Mouse (Mus musculus) forebrain, embryonic 15.5 days (tissue): ENCODE results near the gene Mob1a. TPM values are rescaled to one million over a fixed set of nuclear protein-coding genes. Genes with fewer than 3 reads are reported as not detected.

Source experiments
- ATAC-seq: fragments of 200-750 bp; cut with Nextera tagmentation; replicated peaks from 2 replicates; pipeline ENCODE4 v1.8.0; 2017; ENCODE audit warnings: mild to moderate bottlenecking, moderate TSS enrichment, moderate library complexity
- H3K27ac ChIP-seq: fragments of 300-500 bp; sonication (generic); replicated peaks from 2 replicates; pipeline ENCODE4 v1.5.1; 2015; ENCODE audit warnings: mild to moderate bottlenecking, inconsistent platforms
- H3K27me3 ChIP-seq: fragments of 300-500 bp; sonication (generic); 2 replicates; pipeline ENCODE4 v1.6.1; 2015; ENCODE audit warnings: inconsistent platforms
- H3K36me3 ChIP-seq: fragments of 300-500 bp; sonication (generic); 2 replicates; pipeline ENCODE4 v1.6.1; 2015; ENCODE audit warnings: mild to moderate bottlenecking, inconsistent platforms
- H3K4me1 ChIP-seq: fragments of 300-500 bp; sonication (generic); 2 replicates; pipeline ENCODE4 v1.6.1; 2015; ENCODE audit warnings: inconsistent platforms
- H3K4me2 ChIP-seq: fragments of 300-500 bp; sonication (generic); replicated peaks from 2 replicates; pipeline ENCODE4 v1.6.1; 2015; ENCODE audit warnings: mild to moderate bottlenecking, inconsistent platforms
- H3K4me3 ChIP-seq: fragments of 300-500 bp; sonication (generic); 2 replicates; pipeline ENCODE4 v1.5.1; 2015; ENCODE audit warnings: mild to moderate bottlenecking, inconsistent platforms
- H3K9ac ChIP-seq: fragments of 300-500 bp; sonication (generic); replicated peaks from 2 replicates; pipeline ENCODE4 v1.6.1; 2015; ENCODE audit warnings: mild to moderate bottlenecking, inconsistent platforms
- H3K9me3 ChIP-seq: fragments of 300-500 bp; sonication (generic); 2 replicates; pipeline ENCODE4 v1.6.1; 2016; ENCODE audit warnings: inconsistent platforms
- WGBS: fragments of 180-500 bp; shearing (Covaris S2); methylation state at CpG from one replicate; pipeline ENCODE4 v1.1.7; 2015; ENCODE audit warnings: mixed read lengths; 5-methylcytosine and 5-hydroxymethylcytosine counted together
- polyA plus RNA-seq: library from polyadenylated mRNA; unstranded; fragments of >200 nt; fragmentation: Nextera tagmentation; extraction: Ambion mirVana; gene quantifications from 2 replicates; pipeline ENCODE4 v1.2.1, GENCODE M21; 2015

The Mob1a gene
- polyA plus RNA-seq, 1 experiment from 2014 or later, result 32.4 TPM

DNA sequence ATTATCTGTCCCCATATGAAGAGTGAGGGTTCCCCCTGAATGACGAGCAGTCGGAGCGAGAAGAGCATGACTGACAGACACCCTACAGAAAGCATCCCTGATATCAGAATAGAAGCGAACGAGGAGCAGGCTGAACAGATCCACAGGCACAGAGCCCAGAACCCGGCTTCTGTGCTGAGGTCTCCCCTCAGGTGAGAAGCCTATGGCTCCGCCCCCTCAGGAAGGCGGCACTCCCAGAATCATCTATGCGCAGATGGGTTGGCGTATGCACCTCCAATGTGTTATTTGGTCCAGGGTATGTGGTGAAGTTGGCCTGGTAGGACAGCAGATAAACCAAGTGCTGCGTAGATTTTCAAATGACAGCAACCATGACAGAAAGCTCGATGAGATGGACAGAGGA, 37.3 kb downstream of the Mob1a start:
- 87% methylated on average over 12 of the region's 12 CpGs for WGBS
- no peak overlapping the region for H3K4me3 ChIP-seq
- ATAC-seq, result no peak
- no peak overlapping the region for H3K4me2 ChIP-seq
- no peaks in the 10 kb centered on the region for H3K9me3 ChIP-seq
- no peak overlapping the region for H3K9ac ChIP-seq
- no peaks in the 10 kb centered on the region for H3K4me1 ChIP-seq
- H3K27ac ChIP-seq, result no peak overlapping the region
- H3K36me3 ChIP-seq, result peaks cover 35% of the 10 kb centered on the region
- no peaks in the 10 kb centered on the region for H3K27me3 ChIP-seq

DNA sequence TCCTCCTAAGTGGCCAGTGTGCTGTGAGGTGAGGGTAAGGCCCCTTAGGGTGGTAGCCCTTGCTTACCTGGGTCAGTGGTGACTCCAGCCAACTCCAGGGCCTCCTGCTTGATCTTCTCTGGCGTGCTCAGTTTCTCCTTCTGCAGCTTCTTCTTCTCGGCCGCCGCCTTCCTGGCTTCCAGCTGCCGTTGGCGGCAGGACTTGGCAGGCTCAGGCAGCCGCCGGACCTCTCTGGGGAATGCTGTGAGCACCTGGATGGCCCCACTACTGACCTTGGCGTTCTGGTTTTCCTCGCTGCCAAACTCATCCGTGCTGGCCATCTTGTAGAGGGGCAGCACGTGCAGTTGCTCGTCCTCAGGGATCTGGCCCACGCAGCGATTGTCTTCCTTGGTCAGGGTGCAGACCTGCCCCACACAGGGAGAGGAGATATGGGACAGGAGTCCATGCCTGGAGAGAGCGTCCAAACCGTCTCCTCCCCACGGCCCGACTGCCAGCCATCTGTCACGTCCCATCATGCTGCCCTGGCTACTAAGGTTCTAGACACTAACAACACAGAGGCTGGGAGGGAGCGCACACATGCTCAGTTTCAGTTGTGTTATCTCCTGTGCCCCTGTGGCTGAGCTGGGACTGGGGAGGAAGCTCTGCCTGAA, 44.6 kb downstream of the Mob1a start:
- whole genome bisulfite sequencing, result 92% methylated on average over 21 of the region's 21 CpGs
- H3K4me2 ChIP-seq, result no peak overlapping the region
- ATAC-seq, result no peak

DNA sequence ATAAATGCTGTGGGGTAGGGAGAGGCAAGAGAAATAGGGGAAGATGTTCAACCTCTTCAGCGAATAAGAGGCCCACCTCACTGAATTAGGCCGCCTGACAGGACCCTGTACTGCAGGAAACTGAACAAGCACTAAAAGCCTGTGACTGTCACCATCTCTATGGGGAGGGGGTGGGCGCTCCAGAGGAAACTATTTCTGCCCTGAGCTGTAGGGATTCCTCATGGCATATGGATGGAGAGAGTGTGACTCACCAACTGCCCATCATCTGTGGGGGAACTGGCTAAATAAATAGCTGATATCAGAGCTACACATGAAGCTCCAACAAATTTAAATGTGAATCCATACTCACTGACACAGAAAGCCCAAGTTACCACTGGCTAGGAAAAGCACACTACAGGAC, 45.5 kb downstream of the Mob1a start:
- no peak overlapping the region for H3K4me3 ChIP-seq
- no peak for ATAC-seq
- H3K4me2 ChIP-seq, result no peak overlapping the region
- H3K9ac ChIP-seq, result no peak overlapping the region
- no peaks in the 10 kb centered on the region for H3K27me3 ChIP-seq
- peaks cover 96% of the 10 kb centered on the region for H3K36me3 ChIP-seq
- no peak overlapping the region for H3K27ac ChIP-seq
- H3K9me3 ChIP-seq, result no peaks in the 10 kb centered on the region
- H3K4me1 ChIP-seq, result no peaks in the 10 kb centered on the region
- WGBS, result 93% methylated on average over 3 of the region's 3 CpGs

More for the DNA sequence above, 44.6 kb downstream of the Mob1a start:
- no peaks in the 10 kb centered on the region for H3K4me1 ChIP-seq
- no peak overlapping the region for H3K9ac ChIP-seq
- H3K36me3 ChIP-seq, result peaks cover 90% of the 10 kb centered on the region
- no peak overlapping the region for H3K27ac ChIP-seq
- no peaks in the 10 kb centered on the region for H3K27me3 ChIP-seq
- H3K4me3 ChIP-seq, result no peak overlapping the region
- no peaks in the 10 kb centered on the region for H3K9me3 ChIP-seq

DNA sequence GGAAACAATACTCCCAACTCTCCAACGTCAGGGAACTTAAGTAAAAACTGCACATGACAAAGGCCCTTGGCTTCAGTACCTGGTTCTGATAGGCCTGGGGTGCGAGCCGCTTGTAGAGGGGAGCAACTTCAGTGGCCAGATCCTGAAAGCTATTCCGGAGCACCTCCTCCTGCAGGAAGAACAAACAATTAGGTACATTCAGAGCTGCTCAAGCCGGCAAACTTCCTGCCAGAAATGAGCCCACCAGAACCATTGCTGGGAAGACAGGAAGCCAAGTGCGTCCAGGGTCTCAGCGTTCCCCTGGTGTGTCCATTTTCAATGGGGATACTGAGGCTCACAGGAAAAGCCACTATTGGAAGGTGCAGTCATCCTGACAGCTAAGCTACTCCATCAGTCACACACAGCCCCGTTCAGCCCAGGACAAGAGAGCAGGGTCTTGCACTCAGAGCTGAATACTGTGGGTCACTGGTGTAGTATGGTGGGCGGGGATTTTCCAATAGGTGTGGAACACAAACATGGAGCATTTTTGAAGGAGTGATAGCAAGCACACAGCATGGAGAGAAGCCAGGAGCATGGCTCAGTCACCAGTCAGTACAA, 48.0 kb downstream of the Mob1a start:
- H3K27me3 ChIP-seq, result no peaks in the 10 kb centered on the region
- H3K4me3 ChIP-seq, result no peak overlapping the region
- no peak overlapping the region for H3K4me2 ChIP-seq
- H3K9me3 ChIP-seq, result no peaks in the 10 kb centered on the region
- ATAC-seq, result no peak
- H3K4me1 ChIP-seq, result no peaks in the 10 kb centered on the region
- peaks cover 98% of the 10 kb centered on the region for H3K36me3 ChIP-seq
- 84% methylated on average over 9 of the region's 9 CpGs for WGBS
- no peak overlapping the region for H3K27ac ChIP-seq
- no peak overlapping the region for H3K9ac ChIP-seq

DNA sequence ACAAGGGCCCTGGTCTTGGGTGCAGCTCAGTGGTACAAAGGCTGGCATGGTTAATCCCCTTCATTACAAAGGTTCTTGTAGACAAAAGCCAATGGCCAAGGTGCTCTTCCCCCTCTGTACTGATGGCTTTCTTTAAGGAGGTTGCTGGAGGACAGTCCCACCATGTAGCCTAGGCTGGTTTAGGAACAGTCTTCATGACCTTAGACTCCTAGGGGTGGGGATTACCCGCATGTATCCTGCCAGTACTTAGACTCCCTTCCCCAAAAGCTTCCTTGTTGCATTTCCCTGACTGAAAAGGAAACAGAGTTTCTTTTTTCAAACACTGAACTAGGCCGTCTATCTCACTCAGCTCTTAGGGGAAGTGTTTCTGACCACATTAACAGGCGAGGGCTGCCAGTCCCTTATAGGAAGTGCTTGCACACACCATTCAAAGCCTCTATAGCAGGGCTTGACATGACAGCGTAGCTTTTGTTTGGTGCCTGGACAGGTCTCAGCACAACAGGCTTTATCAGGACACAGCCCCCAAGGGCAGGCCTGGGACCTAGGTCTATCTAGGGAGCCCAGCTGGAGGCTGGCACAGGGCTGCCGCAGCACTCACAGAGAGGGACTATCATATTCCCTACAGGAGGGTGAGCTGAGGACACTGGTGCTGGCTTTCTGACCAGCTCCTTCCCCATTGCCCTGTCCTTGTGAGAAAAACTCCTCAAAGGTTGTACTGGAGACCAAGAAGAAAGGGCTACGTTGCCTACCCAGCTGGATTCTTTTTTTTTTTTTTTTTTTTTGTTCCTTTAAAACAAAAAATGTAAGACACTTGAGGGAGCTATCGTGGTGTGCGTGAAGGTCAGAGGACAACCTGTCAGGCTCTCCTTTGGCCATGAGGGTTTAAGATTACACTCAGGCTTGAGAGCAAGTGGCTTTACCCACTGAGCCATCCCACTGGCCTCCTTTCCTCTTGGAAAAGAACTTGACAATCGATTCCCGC, 56.0 kb downstream of the Mob1a start:
- H3K9ac ChIP-seq, result no peak overlapping the region
- WGBS, result 84% methylated on average over 10 of the region's 10 CpGs
- H3K36me3 ChIP-seq, result peaks cover 64% of the 10 kb centered on the region

DNA sequence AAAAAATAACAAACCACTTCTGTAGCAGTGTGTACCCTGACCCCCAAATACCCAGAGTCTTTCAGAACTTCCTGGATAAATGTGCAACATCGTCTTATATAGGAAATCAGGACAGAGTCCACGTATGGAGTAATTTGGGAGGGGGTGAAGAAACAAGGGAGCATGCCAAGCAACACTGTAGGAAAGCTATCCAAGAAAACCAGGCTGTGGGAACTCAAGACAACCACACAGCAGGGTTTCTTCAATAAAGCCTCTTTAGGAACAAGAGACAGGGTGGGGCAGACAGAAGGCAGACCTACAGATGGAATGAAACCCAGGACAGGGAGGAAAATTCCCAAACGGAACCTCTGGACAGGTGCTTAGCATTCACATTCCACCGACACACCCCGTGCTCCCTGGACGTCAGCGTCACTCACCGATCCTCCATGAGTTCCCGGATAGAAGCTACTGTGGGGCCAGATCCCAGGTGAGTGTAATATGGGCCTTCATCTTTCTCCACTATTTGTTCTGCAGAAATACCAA, 59.8 kb downstream of the Mob1a start:
- no peak overlapping the region for H3K9ac ChIP-seq
- H3K27me3 ChIP-seq, result no peaks in the 10 kb centered on the region
- no peak for ATAC-seq
- H3K9me3 ChIP-seq, result no peaks in the 10 kb centered on the region
- no peaks in the 10 kb centered on the region for H3K4me1 ChIP-seq
- no peak overlapping the region for H3K4me3 ChIP-seq
- H3K27ac ChIP-seq, result no peak overlapping the region
- H3K4me2 ChIP-seq, result no peak overlapping the region
- H3K36me3 ChIP-seq, result peaks cover 34% of the 10 kb centered on the region
- WGBS, result 91% methylated on average over 9 of the region's 9 CpGs

More for the DNA sequence above, 56.0 kb downstream of the Mob1a start:
- ATAC-seq, result no peak
- H3K4me2 ChIP-seq, result no peak overlapping the region
- no peaks in the 10 kb centered on the region for H3K27me3 ChIP-seq
- no peak overlapping the region for H3K27ac ChIP-seq
- no peak overlapping the region for H3K4me3 ChIP-seq
- no peaks in the 10 kb centered on the region for H3K9me3 ChIP-seq
- H3K4me1 ChIP-seq, result no peaks in the 10 kb centered on the region

DNA sequence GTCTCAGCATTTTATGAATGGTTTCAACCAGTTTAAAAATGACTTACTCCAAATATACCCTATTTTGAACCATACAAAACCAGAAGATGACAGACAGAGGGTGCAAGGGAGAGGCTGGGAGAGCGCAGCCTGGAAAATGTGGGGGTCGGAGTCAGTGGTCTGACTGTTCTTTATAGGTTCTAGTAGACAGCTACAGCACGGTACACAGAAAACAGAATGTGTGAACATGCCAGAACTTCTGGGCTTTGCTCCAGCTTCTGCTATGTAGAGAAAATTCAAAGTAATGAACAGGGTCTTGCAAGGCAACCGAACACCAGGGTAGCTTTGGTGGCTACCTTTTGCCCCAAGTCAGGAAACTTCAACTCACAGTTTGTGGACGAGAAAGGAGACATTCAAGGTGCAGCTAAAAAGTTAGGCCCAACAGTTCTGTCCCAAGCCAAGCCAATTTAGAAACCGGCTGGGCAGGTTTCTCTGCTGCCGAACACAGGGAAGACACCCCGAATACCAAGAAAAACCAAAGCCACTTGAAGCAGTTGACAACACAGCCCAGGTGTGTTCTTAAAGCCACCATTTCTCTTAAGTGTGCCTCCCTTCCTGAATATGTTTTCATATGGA, 66.5 kb downstream of the Mob1a start:
- no peak overlapping the region for H3K4me3 ChIP-seq
- H3K9ac ChIP-seq, result no peak overlapping the region
- H3K27me3 ChIP-seq, result no peaks in the 10 kb centered on the region
- 74% methylated on average over 8 of the region's 8 CpGs for WGBS
- peaks cover 31% of the 10 kb centered on the region for H3K36me3 ChIP-seq
- no peaks in the 10 kb centered on the region for H3K9me3 ChIP-seq
- H3K27ac ChIP-seq, result 0 out of 2 replicates have a peak overlapping the region, but pooled peaks have one; percentile 2
- H3K4me2 ChIP-seq, result no peak overlapping the region
- ATAC-seq, result no peak; the same call in 1 of the 2 replicates
- H3K4me1 ChIP-seq, result peaks cover 15% of the 10 kb centered on the region

Other genes starting within 250 kb of the Mob1a start
- 48.1 and 49.2 TPM in 2 replicates for gene Pcgf1, start 248.1 kb upstream of the Mob1a start, polyA plus RNA-seq
- gene Lbx2, start 239.6 kb upstream of the Mob1a start, polyA plus RNA-seq, result not detected in 2 replicates
- gene Ccdc142, start 224.4 kb upstream of the Mob1a start, polyA plus RNA-seq, result 3.8 and 4.3 TPM in 2 replicates
- gene Gm42688, start 224.4 kb upstream of the Mob1a start, polyA plus RNA-seq, result 4.0 and 4.3 TPM in 2 replicates
- gene Mrpl53, start 217.0 kb upstream of the Mob1a start, polyA plus RNA-seq, result 121 and 126 TPM in 2 replicates
- 24.2 and 26.7 TPM in 2 replicates for gene Mogs, start 210.5 kb upstream of the Mob1a start, polyA plus RNA-seq
- 229 and 231 TPM in 2 replicates for gene Wbp1, start 204.5 kb upstream of the Mob1a start, polyA plus RNA-seq
- 15.6 and 16.5 TPM in 2 replicates for gene Ino80b, start 200.6 kb upstream of the Mob1a start, polyA plus RNA-seq
- gene Rtkn, start 190.6 kb upstream of the Mob1a start, polyA plus RNA-seq, result 6.1 and 7.0 TPM in 2 replicates
- 18.3 and 18.6 TPM in 2 replicates for gene Wdr54, start 169.6 kb upstream of the Mob1a start, polyA plus RNA-seq
- 5.2 and 6.9 TPM in 2 replicates for gene 1700003E16Rik, start 169.6 kb upstream of the Mob1a start, polyA plus RNA-seq
- 143 and 147 TPM in 2 replicates for gene Dctn1, start 160.1 kb upstream of the Mob1a start, polyA plus RNA-seq
- 0.46 and 0.85 TPM in 2 replicates for gene Slc4a5, start 106.2 kb upstream of the Mob1a start, polyA plus RNA-seq
- gene Mthfd2, start 108 bp upstream of the Mob1a start, polyA plus RNA-seq, result 25.4 and 25.6 TPM in 2 replicates
- gene Bola3, start 23.1 kb downstream of the Mob1a start, polyA plus RNA-seq, result 58.8 and 59.7 TPM in 2 replicates
- 71.3 and 73.7 TPM in 2 replicates for gene Tet3, start 133.1 kb downstream of the Mob1a start, polyA plus RNA-seq
- 71.2 and 72.2 TPM in 2 replicates for gene Dguok, start 181.0 kb downstream of the Mob1a start, polyA plus RNA-seq
- gene Actg2, start 210.2 kb downstream of the Mob1a start, polyA plus RNA-seq, result 1.1 TPM in 2 replicates
- gene Stambp, start 246.7 kb downstream of the Mob1a start, polyA plus RNA-seq, result 49.6 and 52.4 TPM in 2 replicates